22 mouse cellular contexts compared by ENCODE assay signal in the genomic region with DNA sequence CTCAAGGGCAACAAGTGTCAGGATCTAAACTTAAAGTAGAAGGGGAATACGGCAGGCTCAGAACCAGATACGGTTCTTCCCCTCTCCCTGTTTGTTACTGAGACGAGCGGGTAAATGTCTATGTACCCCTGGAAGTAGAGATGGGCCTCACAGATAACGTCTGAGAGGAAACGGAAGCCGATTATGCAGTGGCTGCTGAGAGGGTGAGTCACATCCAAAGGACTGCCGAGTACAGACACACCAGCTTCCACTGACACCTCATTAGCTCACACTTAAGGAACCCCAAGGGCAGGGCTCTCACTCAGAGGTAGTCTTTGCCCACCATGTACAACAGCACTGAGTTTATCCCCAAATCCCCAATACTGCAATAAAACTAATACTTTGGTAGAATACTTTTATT. TPM values are rescaled to one million over a fixed set of nuclear protein-coding genes. Genes with fewer than 3 reads are reported as not detected.
DNase-seq lines count a peak whose midpoint lies in the region; ATAC-seq and TF ChIP-seq lines count a peak whose summit lies in the region.
"Had no signal": no experiment of that assay in that cellular context is flagged by ENCODE, and none has a peak within 500 bp of the region (broad histone marks: within the 10 kb centered on the region; RNA-seq: fewer than 3 reads in every experiment).

No protein-coding gene starts in this region.

- H3K27me3 ChIP-seq in G1E (ENCODE audit: insufficient read depth, low read length): no peaks in the 10 kb centered on the region
- H3K27me3 ChIP-seq in liver, embryonic 12.5 days (replicated peaks): no peaks in the 10 kb centered on the region
- no peaks in the 10 kb centered on the region for H3K27me3 ChIP-seq in thymus, adult 2 months (ENCODE audit: control insufficient read depth, insufficient read depth, low read length)
- H3K27me3 ChIP-seq in heart, embryonic 12.5 days (replicated peaks): peaks cover 8% of the 10 kb centered on the region
- H3K27me3 ChIP-seq: embryonic facial prominence, embryonic 15.5 days; hindbrain, embryonic 12.5 days; lung, embryonic 15.5 days had no signal

- H3K4me3 ChIP-seq in G1E (ENCODE audit: low read depth, low read length): peak overlapping the region; percentile 44; the same call in 1 of the 2 replicates
- H3K4me3 ChIP-seq in liver, embryonic 12.5 days: no peak overlapping the region
- H3K4me3 ChIP-seq in thymus, adult 2 months (ENCODE audit: control insufficient read depth, insufficient read depth, low read length): no peak overlapping the region
- no peak overlapping the region for H3K4me3 ChIP-seq in heart, embryonic 12.5 days
- H3K4me3 ChIP-seq: embryonic facial prominence, embryonic 15.5 days; heart, embryonic 15.5 days; hindbrain, embryonic 12.5 days; lung, embryonic 15.5 days had no signal

- TF ChIP-seq CTCF in G1E (IDR thresholded peaks at IDR 0.05; ENCODE audit: low read depth, low read length): no peak
- no peak for TF ChIP-seq CTCF in thymus, adult 2 months (IDR thresholded peaks at IDR 0.05; ENCODE audit: borderline replicate concordance, control insufficient read depth, extremely low read depth, insufficient read depth, low read length, poor library complexity)

- peaks cover 39% of the 10 kb centered on the region for H3K36me3 ChIP-seq in G1E (replicated peaks)
- peaks cover 13% of the 10 kb centered on the region for H3K36me3 ChIP-seq in liver, embryonic 12.5 days
- H3K36me3 ChIP-seq in thymus, adult 2 months (ENCODE audit: control insufficient read depth, insufficient read depth, low read length): no peaks in the 10 kb centered on the region
- peaks cover 3% of the 10 kb centered on the region; the same call in 1 of the 2 replicates for H3K36me3 ChIP-seq in heart, embryonic 12.5 days
- H3K36me3 ChIP-seq: heart, embryonic 15.5 days had no signal

- no peak for TF ChIP-seq POLR2A in thymus, adult 2 months (IDR thresholded peaks at IDR 0.05; ENCODE audit: control insufficient read depth, extremely low read depth, insufficient read depth, low read length, poor library complexity)

- DNase-seq in 416B (ENCODE audit: low read depth) (peak; percentile 90), G1E (ENCODE audit: low spot score) (peak; percentile 59)
- DNase-seq in thymus, adult 2 months: peak; percentile 33
- DNase-seq in ovary, postnatal 14 days (ENCODE audit: low spot score): no peak
- DNase-seq in adrenal gland, postnatal 14 days: no peak
- DNase-seq in adrenal gland, adult 8-10 months: no peak
- DNase-seq: adrenal gland, adult 2 months; cerebellum, adult 8-10 months; kidney, adult 11 months; kidney, postnatal 4 days had no signal

- WGBS in liver, embryonic 12.5 days (ENCODE audit: insufficient replicate concordance): 20% methylated on average over 8 of the region's 8 CpGs
- 43% methylated on average over 8 of the region's 8 CpGs for WGBS in thymus, adult 2 months
- 28% methylated on average over 8 of the region's 8 CpGs for WGBS in heart, embryonic 12.5 days

- no peak overlapping the region for H3K4me2 ChIP-seq in liver, embryonic 12.5 days
- no peak overlapping the region for H3K4me2 ChIP-seq in heart, embryonic 12.5 days
- H3K4me2 ChIP-seq: embryonic facial prominence, embryonic 15.5 days; heart, embryonic 15.5 days; hindbrain, embryonic 12.5 days; lung, embryonic 15.5 days had no signal

- H3K27ac ChIP-seq in liver, embryonic 12.5 days: no peak overlapping the region
- H3K27ac ChIP-seq in thymus, adult 2 months (ENCODE audit: control insufficient read depth, insufficient read depth, low read length): no peak overlapping the region
- H3K27ac ChIP-seq in heart, embryonic 12.5 days (ENCODE audit: poor library complexity, severe bottlenecking): no peak overlapping the region
- H3K27ac ChIP-seq: embryonic facial prominence, embryonic 15.5 days; heart, embryonic 15.5 days; hindbrain, embryonic 12.5 days; lung, embryonic 15.5 days had no signal

- ATAC-seq in G1E (ENCODE audit: extremely low read depth, insufficient number of reproducible peaks, low FRiP score, poor library complexity, severe bottlenecking): peak; percentile 100
- ATAC-seq in liver, embryonic 12.5 days: peak; percentile 43; the same call in 1 of the 2 replicates
- ATAC-seq in heart, embryonic 12.5 days (ENCODE audit: insufficient number of reproducible peaks, low FRiP score): no peak

- peaks cover 26% of the 10 kb centered on the region for H3K4me1 ChIP-seq in G1E (ENCODE audit: insufficient read depth, low read depth, low read length)
- H3K4me1 ChIP-seq in liver, embryonic 12.5 days: peaks cover 25% of the 10 kb centered on the region
- H3K4me1 ChIP-seq in thymus, adult 2 months (replicated peaks; ENCODE audit: control insufficient read depth, insufficient read depth, low read length): 0 out of 2 replicates have a peak, but pooled peaks cover 3% of the 10 kb centered on the region
- H3K4me1 ChIP-seq in heart, embryonic 12.5 days (replicated peaks): no peaks in the 10 kb centered on the region
- H3K4me1 ChIP-seq: embryonic facial prominence, embryonic 15.5 days; heart, embryonic 15.5 days; hindbrain, embryonic 12.5 days; lung, embryonic 15.5 days had no signal

- H3K9me3 ChIP-seq in G1E (replicated peaks): no peaks in the 10 kb centered on the region
- no peaks in the 10 kb centered on the region for H3K9me3 ChIP-seq in liver, embryonic 12.5 days (replicated peaks)
- H3K9me3 ChIP-seq in heart, embryonic 12.5 days (replicated peaks): no peaks in the 10 kb centered on the region
- H3K9me3 ChIP-seq: embryonic facial prominence, embryonic 15.5 days; heart, embryonic 15.5 days; hindbrain, embryonic 12.5 days; lung, embryonic 15.5 days had no signal

- H3K9ac ChIP-seq in liver, embryonic 12.5 days: no peak overlapping the region
- no peak overlapping the region for H3K9ac ChIP-seq in heart, embryonic 12.5 days
- H3K9ac ChIP-seq: embryonic facial prominence, embryonic 15.5 days; heart, embryonic 15.5 days; hindbrain, embryonic 12.5 days; lung, embryonic 15.5 days had no signal

RNA-seq across cellular contexts. Expression of a gene that starts 8.2 kb away (rescaled TPM):
- total RNA-seq in G1E (2014; fragmentation: Nextera tagmentation) (24.9 and 30.0 TPM in 2 replicates), G1E (2017) (49.5 and 68.6 TPM in 2 replicates)
- polyA plus RNA-seq in G1E (2012): 10.7 and 13.5 TPM in 2 replicates
- 5.3 and 5.9 TPM in 2 replicates for polyA plus RNA-seq in liver, embryonic 12.5 days (2016; fragmentation: Nextera tagmentation; extraction: Ambion mirVana)
- polyA plus RNA-seq in thymus, adult 2 months (2012; rRNA removed): 2.7 and 2.9 TPM in 2 replicates
- 10.1 and 13.1 TPM in 2 replicates for total RNA-seq in adrenal gland, postnatal 14 days (2021)
- polyA plus RNA-seq in heart, embryonic 12.5 days (2016; fragmentation: Nextera tagmentation; extraction: Ambion mirVana): 5.0 TPM in 2 replicates
- 10 to 100 TPM; 11.8 to 17.8 (median 15.3) TPM for total RNA-seq in adrenal gland, adult 8-10 months (2022)

RNA-seq across cellular contexts. Expression of a gene that starts 20.5 kb away (rescaled TPM):
- total RNA-seq in G1E (2014; fragmentation: Nextera tagmentation) (not detected in 2 replicates), G1E (2017) (not detected in 2 replicates)
- polyA plus RNA-seq in G1E (2012): not detected in 2 replicates
- polyA plus RNA-seq in liver, embryonic 12.5 days (2016; fragmentation: Nextera tagmentation; extraction: Ambion mirVana): not detected in 2 replicates
- polyA plus RNA-seq in thymus, adult 2 months (2012; rRNA removed): not detected in 2 replicates
- not detected in 2 replicates for total RNA-seq in adrenal gland, postnatal 14 days (2021)
- polyA plus RNA-seq in heart, embryonic 12.5 days (2016; fragmentation: Nextera tagmentation; extraction: Ambion mirVana): not detected in 2 replicates
- not detected for total RNA-seq in adrenal gland, adult 8-10 months (2022)
- total RNA-seq: adrenal gland, adult 2 months; gastrocnemius, postnatal 4 days; neutrophil, adult 5-6 weeks had no signal
- polyA plus RNA-seq: adrenal gland, adult 2 months; embryonic facial prominence, embryonic 15.5 days; forebrain, embryonic 11.5 days; heart, embryonic 15.5 days; hindbrain, embryonic 12.5 days; limb, embryonic 11.5 days; lung, embryonic 15.5 days; spleen, adult 2 months; stomach, embryonic 16.5 days had no signal

RNA-seq across cellular contexts. Expression of a gene that starts 26.3 kb away (rescaled TPM):
- 87.5 and 91.7 TPM in 2 replicates for total RNA-seq in G1E (2014; fragmentation: Nextera tagmentation)
- 145 and 147 TPM in 2 replicates for total RNA-seq in G1E (2017)
- 22.4 and 23.4 TPM in 2 replicates for polyA plus RNA-seq in G1E (2012)
- 16.2 and 17.3 TPM in 2 replicates for polyA plus RNA-seq in liver, embryonic 12.5 days (2016; fragmentation: Nextera tagmentation; extraction: Ambion mirVana)
- 20.4 and 23.0 TPM in 2 replicates for polyA plus RNA-seq in thymus, adult 2 months (2012; rRNA removed)
- total RNA-seq in adrenal gland, postnatal 14 days (2021): 55.1 and 62.1 TPM in 2 replicates
- polyA plus RNA-seq in heart, embryonic 12.5 days (2016; fragmentation: Nextera tagmentation; extraction: Ambion mirVana): 17.1 TPM in 2 replicates
- total RNA-seq in adrenal gland, adult 8-10 months (2022): 10 to 100 TPM; 50.7 to 71.5 (median 63.1) TPM

Comparison
In these comparisons a context has a peak if more than half of its experiments do, and no peak if none do; other contexts are left out.
1. DNase-seq: peak in 416B (single experiment), G1E (single experiment) and thymus, adult 2 months (single experiment); none in ovary, postnatal 14 days (single experiment), adrenal gland, postnatal 14 days (single experiment) and adrenal gland, adult 8-10 months (single experiment).